In genomic region chr15:102224992-102225617, GRCm38 (mm10) we compare ENCODE assay signal across 8 mouse cellular contexts. TPM values are rescaled to one million over a fixed set of nuclear protein-coding genes. Genes with fewer than 3 reads are reported as not detected.
DNase-seq lines count a peak whose midpoint lies in the region; ATAC-seq lines count a peak whose summit lies in the region.

No protein-coding gene starts in this region.

- H3K36me3 ChIP-seq in heart, embryonic 12.5 days = no peaks in the 10 kb centered on the region
- no peaks in the 10 kb centered on the region for H3K36me3 ChIP-seq in hindbrain, embryonic 16.5 days (ENCODE audit: control insufficient read depth, insufficient read depth, low read length)
- H3K36me3 ChIP-seq in stomach, embryonic 16.5 days (ENCODE audit: control insufficient read depth, insufficient read depth, low read length) = no peaks in the 10 kb centered on the region

- 10% methylated on average over 21 of the region's 21 CpGs for WGBS in heart, embryonic 12.5 days
- 12% methylated on average over 21 of the region's 21 CpGs for WGBS in hindbrain, embryonic 16.5 days
- WGBS in stomach, embryonic 16.5 days = 16% methylated on average over 21 of the region's 21 CpGs

- peak overlapping the region; percentile 36 for H3K4me3 ChIP-seq in heart, embryonic 12.5 days
- H3K4me3 ChIP-seq in hindbrain, embryonic 16.5 days (ENCODE audit: low read length) = peak overlapping the region; percentile 50
- H3K4me3 ChIP-seq in stomach, embryonic 16.5 days (replicated peaks; ENCODE audit: low read length) = peak overlapping the region; percentile 51

- peak overlapping the region; percentile 85 for H3K4me2 ChIP-seq in heart, embryonic 12.5 days
- peak overlapping the region; percentile 94 for H3K4me2 ChIP-seq in hindbrain, embryonic 16.5 days (ENCODE audit: low read length)
- peak overlapping the region; percentile 92 for H3K4me2 ChIP-seq in stomach, embryonic 16.5 days (ENCODE audit: low read depth, low read length)

- peaks cover 10% of the 10 kb centered on the region for H3K4me1 ChIP-seq in heart, embryonic 12.5 days (replicated peaks)
- peaks cover 8% of the 10 kb centered on the region for H3K4me1 ChIP-seq in hindbrain, embryonic 16.5 days (ENCODE audit: control insufficient read depth, insufficient read depth, low read depth, low read length)
- peaks cover 10% of the 10 kb centered on the region for H3K4me1 ChIP-seq in stomach, embryonic 16.5 days (ENCODE audit: control insufficient read depth, insufficient read depth, low read length)

- H3K27ac ChIP-seq in heart, embryonic 12.5 days (ENCODE audit: poor library complexity, severe bottlenecking) = no peak overlapping the region
- no peak overlapping the region for H3K27ac ChIP-seq in hindbrain, embryonic 16.5 days (ENCODE audit: low read depth, low read length)
- no peak overlapping the region for H3K27ac ChIP-seq in stomach, embryonic 16.5 days (ENCODE audit: low read length)

- DNase-seq in heart, postnatal 25 days (ENCODE audit: low spot score) = no peak
- DNase-seq in c-Kit-positive CD71-positive TER-119-negative erythroid progenitor cells, embryonic 14.5 days (ENCODE audit: low read depth) = peak; percentile 42
- no peak for DNase-seq in left cerebral cortex, postnatal 25 days (ENCODE audit: low spot score in 2 of 2)
- DNase-seq in cerebellum, postnatal 14 days = no peak

- peak overlapping the region; percentile 60; the same call in 1 of the 2 replicates for H3K9ac ChIP-seq in heart, embryonic 12.5 days
- H3K9ac ChIP-seq in hindbrain, embryonic 16.5 days (ENCODE audit: low read depth, low read length) = peak overlapping the region; percentile 69; the same call in 1 of the 2 replicates
- peak overlapping the region; percentile 76 for H3K9ac ChIP-seq in stomach, embryonic 16.5 days (ENCODE audit: low read length)

- peaks cover 27% of the 10 kb centered on the region for H3K27me3 ChIP-seq in heart, embryonic 12.5 days (replicated peaks)
- H3K27me3 ChIP-seq in hindbrain, embryonic 16.5 days (replicated peaks; ENCODE audit: control insufficient read depth, insufficient read depth, low read length) = peaks cover 9% of the 10 kb centered on the region
- H3K27me3 ChIP-seq in stomach, embryonic 16.5 days (ENCODE audit: control insufficient read depth, insufficient read depth, low read length) = peaks cover 8% of the 10 kb centered on the region; the same call in 1 of the 2 replicates

- intact Hi-C loops in heart, postnatal 25 days (cut with DNase I) = loop anchor here (1.0 to 10.0 kb wide), 2 partner anchors 47 to 240 kb away; no protein-coding TSS in a partner anchor
- intact Hi-C loops in left cerebral cortex, postnatal 25 days (cut with DNase I) = loop anchor here (1.0 to 5.0 kb wide), 2 partner anchors 47 to 118 kb away; no protein-coding TSS in a partner anchor

- ATAC-seq in heart, embryonic 12.5 days (ENCODE audit: insufficient number of reproducible peaks, low FRiP score) = no peak
- no peak for ATAC-seq in hindbrain, embryonic 16.5 days
- ATAC-seq in megakaryocyte-erythroid progenitor cell, adult 5-6 weeks (replicated peaks; ENCODE audit: low FRiP score, low TSS enrichment, poor library complexity, severe bottlenecking) = peak; percentile 94
- 0 out of 2 replicates have a peak, but pooled peaks have one; percentile 4 for ATAC-seq in stomach, embryonic 16.5 days (ENCODE audit: insufficient read depth, low FRiP score)

- H3K9me3 ChIP-seq in heart, embryonic 12.5 days (replicated peaks) = no peaks in the 10 kb centered on the region
- no peaks in the 10 kb centered on the region for H3K9me3 ChIP-seq in hindbrain, embryonic 16.5 days (ENCODE audit: control insufficient read depth, low read length)
- H3K9me3 ChIP-seq in stomach, embryonic 16.5 days (replicated peaks; ENCODE audit: control insufficient read depth, low read length) = no peaks in the 10 kb centered on the region

RNA-seq across cellular contexts. Expression of gene Itgb7, which starts 6.6 kb away (rescaled TPM):
- 0.38 and 0.72 TPM in 2 replicates for polyA plus RNA-seq in heart, embryonic 12.5 days (2016; fragmentation: Nextera tagmentation; extraction: Ambion mirVana)
- total RNA-seq in heart, postnatal 25 days (2021) = 1 to 10 TPM; 1.3 TPM
- 1.1 and 2.0 TPM in 2 replicates for polyA plus RNA-seq in hindbrain, embryonic 16.5 days (2015; fragmentation: Nextera tagmentation; extraction: Ambion mirVana)
- total RNA-seq in megakaryocyte-erythroid progenitor cell, adult 5-6 weeks (2014; fragmentation: Nextera tagmentation) = 13.1 and 17.0 TPM in 2 replicates
- 47.2 and 51.0 TPM in 2 replicates for total RNA-seq in megakaryocyte-erythroid progenitor cell, adult 5-6 weeks (2017)
- polyA plus RNA-seq in stomach, embryonic 16.5 days (2015; fragmentation: Nextera tagmentation; extraction: Ambion mirVana) = 5.6 and 6.3 TPM in 2 replicates
- total RNA-seq in left cerebral cortex, postnatal 25 days (2021) = 1 to 10 TPM; 1.0 to 1.7 TPM

RNA-seq across cellular contexts. Expression of gene Csad, which starts 20.6 kb away (rescaled TPM):
- polyA plus RNA-seq in heart, embryonic 12.5 days (2016; fragmentation: Nextera tagmentation; extraction: Ambion mirVana) = 39.1 and 39.4 TPM in 2 replicates
- total RNA-seq in heart, postnatal 25 days (2021) = 10 to 100 TPM; 15.7 to 16.3 TPM
- polyA plus RNA-seq in hindbrain, embryonic 16.5 days (2015; fragmentation: Nextera tagmentation; extraction: Ambion mirVana) = 35.5 and 43.3 TPM in 2 replicates
- 9.6 and 21.4 TPM in 2 replicates for total RNA-seq in megakaryocyte-erythroid progenitor cell, adult 5-6 weeks (2014; fragmentation: Nextera tagmentation)
- total RNA-seq in megakaryocyte-erythroid progenitor cell, adult 5-6 weeks (2017) = 11.4 and 33.8 TPM in 2 replicates
- polyA plus RNA-seq in stomach, embryonic 16.5 days (2015; fragmentation: Nextera tagmentation; extraction: Ambion mirVana) = 47.3 and 50.9 TPM in 2 replicates
- total RNA-seq in left cerebral cortex, postnatal 25 days (2021) = 10 to 100 TPM; 28.4 to 32.1 TPM

RNA-seq across cellular contexts. Expression of gene Zfp740, which starts 22.1 kb away (rescaled TPM):
- polyA plus RNA-seq in heart, embryonic 12.5 days (2016; fragmentation: Nextera tagmentation; extraction: Ambion mirVana) = 47.3 and 48.6 TPM in 2 replicates
- 10 to 100 TPM; 34.0 to 35.2 TPM for total RNA-seq in heart, postnatal 25 days (2021)
- polyA plus RNA-seq in hindbrain, embryonic 16.5 days (2015; fragmentation: Nextera tagmentation; extraction: Ambion mirVana) = 39.6 and 51.0 TPM in 2 replicates
- total RNA-seq in megakaryocyte-erythroid progenitor cell, adult 5-6 weeks (2014; fragmentation: Nextera tagmentation) = 39.8 and 65.3 TPM in 2 replicates
- total RNA-seq in megakaryocyte-erythroid progenitor cell, adult 5-6 weeks (2017) = 33.0 and 39.0 TPM in 2 replicates
- polyA plus RNA-seq in stomach, embryonic 16.5 days (2015; fragmentation: Nextera tagmentation; extraction: Ambion mirVana) = 46.0 and 49.6 TPM in 2 replicates
- 10 to 100 TPM; 58.5 to 64.9 TPM for total RNA-seq in left cerebral cortex, postnatal 25 days (2021)

RNA-seq across cellular contexts. Expression of gene Rarg, which starts 32.2 kb away (rescaled TPM):
- polyA plus RNA-seq in heart, embryonic 12.5 days (2016; fragmentation: Nextera tagmentation; extraction: Ambion mirVana) = 12.0 TPM in 2 replicates
- 10 to 100 TPM; 17.0 to 20.8 TPM for total RNA-seq in heart, postnatal 25 days (2021)
- 5.6 and 7.6 TPM in 2 replicates for polyA plus RNA-seq in hindbrain, embryonic 16.5 days (2015; fragmentation: Nextera tagmentation; extraction: Ambion mirVana)
- total RNA-seq in megakaryocyte-erythroid progenitor cell, adult 5-6 weeks (2014; fragmentation: Nextera tagmentation) = 0.61 and 1.8 TPM in 2 replicates
- total RNA-seq in megakaryocyte-erythroid progenitor cell, adult 5-6 weeks (2017) = 1.6 and 6.7 TPM in 2 replicates
- 41.2 and 48.6 TPM in 2 replicates for polyA plus RNA-seq in stomach, embryonic 16.5 days (2015; fragmentation: Nextera tagmentation; extraction: Ambion mirVana)
- 10 to 100 TPM; 12.7 to 15.4 TPM for total RNA-seq in left cerebral cortex, postnatal 25 days (2021)

RNA-seq across cellular contexts. Expression of gene Gm9918, which starts 45.3 kb away (rescaled TPM):
- polyA plus RNA-seq in heart, embryonic 12.5 days (2016; fragmentation: Nextera tagmentation; extraction: Ambion mirVana) = 0.19 TPM in 1 of 2 replicates, not detected in the other
- total RNA-seq in heart, postnatal 25 days (2021) = not detected
- 0.06 and 0.14 TPM in 2 replicates for polyA plus RNA-seq in hindbrain, embryonic 16.5 days (2015; fragmentation: Nextera tagmentation; extraction: Ambion mirVana)
- total RNA-seq in megakaryocyte-erythroid progenitor cell, adult 5-6 weeks (2014; fragmentation: Nextera tagmentation) = not detected in 2 replicates
- not detected in 2 replicates for total RNA-seq in megakaryocyte-erythroid progenitor cell, adult 5-6 weeks (2017)
- polyA plus RNA-seq in stomach, embryonic 16.5 days (2015; fragmentation: Nextera tagmentation; extraction: Ambion mirVana) = 0.16 and 0.28 TPM in 2 replicates
- not detected for total RNA-seq in left cerebral cortex, postnatal 25 days (2021)

Comparison
In these comparisons a context has a peak if more than half of its experiments do, and no peak if none do; other contexts are left out.
1. ATAC-seq: peak in megakaryocyte-erythroid progenitor cell, adult 5-6 weeks (single experiment) and stomach, embryonic 16.5 days (single experiment); none in heart, embryonic 12.5 days (single experiment) and hindbrain, embryonic 16.5 days (single experiment).
2. RNA of gene Itgb7, which starts 6.6 kb away (total RNA-seq): 13.1 to 51.0 TPM in megakaryocyte-erythroid progenitor cell, adult 5-6 weeks; 1.0 to 1.7 TPM in left cerebral cortex, postnatal 25 days and 1.3 TPM in heart, postnatal 25 days; every median in the first group is over 4 times any median in the second.
3. Peak in every context shown above with its lines, with median percentiles within 50 percentile points of each other: H3K4me2 ChIP-seq, H3K4me3 ChIP-seq and H3K9ac ChIP-seq.